Mouse (Mus musculus) urinary bladder, postnatal 4 days (tissue): ENCODE results near the gene Hmgcs1.
"Not testable (repeated sequence)": the region's sequence is repeated elsewhere in the genome, so short reads cannot be mapped to it uniquely, and the experiment has no call there.

ENCODE experiments used
- DNase-seq, 2 experiments: peaks; one replicate each; pipeline ENCODE4 v3.0.0; 2021 to 2022; ENCODE audit warnings: low spot score in 2 of 2

Gene Hmgcs1

DNA sequence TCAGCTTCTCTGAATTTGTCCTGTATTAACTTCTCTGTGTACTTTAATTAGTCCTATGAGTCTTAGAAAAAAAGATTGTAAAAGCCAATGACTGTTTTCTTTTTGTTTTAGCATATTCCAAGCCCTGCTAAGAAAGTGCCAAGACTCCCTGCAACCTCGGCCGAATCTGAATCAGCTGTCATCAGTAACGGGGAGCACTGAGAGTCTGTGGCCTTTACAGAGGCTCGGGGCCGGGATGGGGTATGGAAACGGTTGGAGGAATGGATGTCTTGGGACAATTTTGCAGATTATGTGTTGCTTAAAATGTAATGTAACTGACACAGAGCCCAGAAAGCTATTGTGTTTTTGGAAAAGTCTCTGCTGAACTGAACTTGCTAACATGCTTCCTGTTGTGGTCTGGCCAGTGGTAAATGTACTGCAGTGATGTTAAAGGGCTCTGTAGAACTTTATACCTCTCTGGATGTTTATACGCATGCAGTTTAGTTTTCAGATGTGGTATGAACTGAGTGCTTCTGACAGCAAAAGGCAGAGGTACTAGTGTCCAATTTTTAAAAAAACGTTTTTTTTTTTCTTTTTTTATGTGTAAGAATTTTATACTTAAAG is 16.2 kb downstream of the Hmgcs1 start:
- DNase-seq: not testable (repeated sequence)

DNA sequence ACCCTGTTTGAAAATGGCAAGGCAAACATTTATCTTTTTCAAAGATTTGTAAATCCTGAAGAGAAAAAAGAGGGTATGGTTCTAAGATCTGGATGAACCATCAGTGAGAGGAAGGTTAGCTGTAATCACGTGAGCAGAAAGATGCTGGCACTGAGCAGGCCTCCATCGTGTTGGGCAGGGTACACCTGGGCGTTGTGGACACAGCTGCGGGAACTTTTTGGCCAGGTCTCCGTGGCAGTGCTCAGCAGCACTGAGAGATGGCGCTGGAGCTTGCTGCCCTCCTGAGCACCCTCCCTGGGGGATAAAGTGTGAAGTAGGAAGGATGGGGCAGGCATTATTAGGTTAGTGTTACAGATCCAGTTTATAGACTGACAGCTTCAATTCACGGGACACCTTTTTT is 16.8 kb downstream of the Hmgcs1 start:
- DNase-seq: no peak

DNA sequence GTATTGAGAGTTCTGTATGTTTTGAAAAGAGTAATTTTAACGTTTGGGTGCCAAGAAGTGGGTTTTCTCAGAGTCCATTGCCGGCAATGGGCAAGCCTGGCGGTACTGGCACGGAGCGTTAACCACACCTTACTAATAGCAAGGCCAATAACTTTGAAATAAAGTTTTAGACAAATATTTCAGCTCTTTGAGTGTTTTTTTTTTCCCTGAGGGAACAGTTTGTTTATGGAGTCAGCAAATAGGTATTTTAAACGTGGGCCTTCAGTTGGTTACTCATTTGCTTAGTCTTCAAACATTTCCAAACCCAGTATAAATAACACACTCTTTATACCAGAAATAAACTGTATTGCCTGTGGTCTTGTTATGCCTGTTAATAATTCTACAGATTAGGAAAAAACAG is 17.7 kb downstream of the Hmgcs1 start:
- no peak for DNase-seq

DNA sequence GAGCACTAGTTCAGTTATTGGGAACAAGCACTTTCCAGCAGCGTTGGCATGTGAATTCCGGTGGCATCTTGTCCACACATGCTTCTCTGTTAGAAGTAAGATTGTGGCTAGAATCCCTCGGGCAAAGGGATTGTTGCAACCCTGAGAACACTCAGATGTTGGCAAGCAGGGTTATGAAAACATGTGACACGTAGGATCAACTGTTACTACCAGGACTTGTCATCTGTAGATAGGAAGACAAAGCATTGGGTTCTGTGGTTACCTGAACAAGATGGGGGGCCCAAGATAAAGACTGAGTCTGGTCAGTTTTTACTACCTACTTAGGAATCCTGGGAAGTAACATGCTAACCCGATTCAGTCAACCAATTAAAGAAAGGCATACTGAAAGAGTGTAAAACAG is 18.8 kb downstream of the Hmgcs1 start:
- no peak for DNase-seq

DNA sequence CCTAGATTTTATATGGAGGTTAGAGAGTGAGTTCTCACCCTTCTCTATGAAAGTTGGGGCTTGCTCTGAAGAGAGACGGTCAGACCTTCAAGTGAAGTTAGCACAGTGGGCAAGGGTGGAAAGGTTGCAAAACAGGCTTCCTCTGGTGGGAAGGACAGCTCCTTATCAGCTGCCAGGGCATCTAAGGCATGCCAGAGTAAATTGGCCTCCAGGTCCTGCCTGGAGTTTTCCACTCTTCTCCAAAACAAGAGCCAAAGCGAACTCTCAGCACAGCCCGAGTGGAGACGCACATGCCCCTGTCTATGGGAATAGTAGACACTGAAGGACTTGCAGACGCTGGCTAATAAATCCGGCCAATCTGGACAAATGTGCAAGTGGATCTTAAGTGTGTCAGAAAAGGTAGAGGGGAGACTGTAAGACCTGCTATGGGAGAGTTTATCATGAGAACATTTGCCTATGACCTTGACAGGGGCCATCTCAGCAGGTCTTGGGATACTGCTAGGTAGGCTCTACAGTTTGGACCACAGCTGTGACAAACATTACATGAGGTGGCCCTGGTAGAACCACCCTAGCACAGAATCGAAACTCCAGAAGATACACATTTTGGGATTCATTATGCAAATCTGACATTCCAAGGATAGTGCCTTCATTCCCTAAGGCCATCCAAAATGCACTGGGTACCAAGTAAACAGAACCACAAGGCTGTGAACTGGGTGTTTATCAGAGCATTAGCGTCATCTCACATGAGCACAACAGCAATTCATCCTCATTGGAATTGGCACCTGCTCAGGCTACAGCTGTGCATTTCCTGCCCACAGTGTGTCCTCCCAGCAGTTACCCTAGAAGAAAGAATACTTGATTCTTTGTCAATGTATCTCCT is 19.4 kb downstream of the Hmgcs1 start:
- DNase-seq: no peak

DNA sequence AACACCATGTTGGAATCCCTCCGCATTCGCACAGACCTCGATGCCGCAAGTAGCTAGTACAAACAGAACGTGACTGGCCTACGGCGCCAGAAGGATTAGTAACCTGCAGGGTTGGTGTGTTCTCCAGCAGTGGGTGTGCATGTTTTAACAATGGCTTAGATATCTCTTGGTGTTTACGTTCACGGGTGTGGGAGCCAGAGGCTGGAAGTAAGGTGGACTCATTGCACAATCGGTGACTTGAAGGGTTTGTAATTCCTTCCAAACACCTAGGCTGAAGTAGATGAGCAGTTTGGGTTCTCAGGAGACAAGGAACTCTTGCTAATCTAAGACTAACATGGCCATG is 20.1 kb downstream of the Hmgcs1 start:
- no peak for DNase-seq

DNA sequence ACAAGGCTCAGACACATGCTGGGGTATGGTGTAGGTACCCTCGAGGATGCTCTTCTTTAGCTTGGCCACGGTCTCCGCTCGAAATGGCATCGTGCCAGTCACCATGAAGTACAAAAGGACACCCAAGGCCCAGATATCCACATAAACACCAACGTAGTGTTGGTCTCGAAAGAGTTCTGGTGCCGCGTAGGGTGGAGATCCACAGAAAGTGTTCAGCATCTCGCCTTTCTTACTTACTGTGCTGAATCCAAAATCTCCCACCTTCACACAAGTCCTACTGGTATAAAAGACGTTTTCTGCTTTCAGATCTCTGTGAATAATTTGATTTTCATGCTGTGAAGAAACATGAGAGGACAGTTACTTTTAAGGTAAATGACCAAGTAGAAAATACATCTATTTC is 22.3 kb downstream of the Hmgcs1 start:
- DNase-seq: no peak

DNA sequence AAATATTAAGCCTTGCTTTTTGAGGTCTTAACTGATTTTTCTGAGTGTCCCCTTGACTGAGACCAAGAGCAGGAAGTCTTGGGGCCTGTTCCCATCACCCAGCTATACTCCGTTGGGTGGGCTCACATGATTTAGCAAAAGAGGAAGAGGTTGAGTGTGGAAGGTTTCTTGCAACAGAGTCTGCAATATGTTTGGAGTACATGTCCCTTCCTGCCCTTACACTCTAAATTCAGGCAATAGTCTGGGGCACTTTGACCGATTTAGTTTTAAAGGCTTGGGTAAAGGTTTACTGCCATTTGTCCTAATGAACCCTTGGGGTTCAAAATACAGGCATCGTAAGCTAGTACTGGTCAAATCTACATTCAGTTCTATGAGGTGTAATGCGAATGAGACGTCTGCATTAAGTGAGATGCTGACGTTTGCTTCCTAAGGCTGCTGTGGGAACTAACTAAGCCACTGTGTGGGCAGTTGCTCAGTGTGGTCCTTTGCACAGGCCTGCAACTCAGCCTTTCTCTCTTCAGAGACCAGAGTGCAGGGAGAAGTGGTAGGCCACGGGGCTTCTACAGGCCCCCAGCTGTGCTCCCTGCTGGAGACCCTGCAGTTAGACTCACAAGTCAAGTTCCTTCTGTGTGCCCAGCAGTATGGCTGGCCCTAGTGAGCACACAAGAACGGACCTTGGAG is 23.1 kb downstream of the Hmgcs1 start:
- DNase-seq: no peak

DNA sequence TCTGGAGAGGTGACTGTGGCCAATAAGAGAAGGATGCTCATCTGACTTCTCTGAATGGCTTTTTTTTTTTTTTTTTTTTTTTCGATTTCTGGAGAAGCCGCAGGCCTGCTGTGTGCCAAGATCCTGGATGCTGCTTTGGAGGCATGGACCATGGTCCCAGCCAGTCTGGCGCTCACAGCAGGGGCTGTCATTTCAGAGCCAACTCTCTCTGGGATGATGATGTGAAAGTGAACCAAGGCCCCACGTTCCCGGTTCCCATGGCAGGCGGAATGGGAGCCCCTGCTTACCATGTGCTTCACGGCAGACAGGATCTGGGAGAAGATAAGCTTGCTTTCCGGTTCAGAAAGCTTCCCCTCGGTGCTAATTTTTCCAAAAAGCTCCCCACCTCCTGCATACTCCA is 23.6 kb downstream of the Hmgcs1 start:
- no peak for DNase-seq

DNA sequence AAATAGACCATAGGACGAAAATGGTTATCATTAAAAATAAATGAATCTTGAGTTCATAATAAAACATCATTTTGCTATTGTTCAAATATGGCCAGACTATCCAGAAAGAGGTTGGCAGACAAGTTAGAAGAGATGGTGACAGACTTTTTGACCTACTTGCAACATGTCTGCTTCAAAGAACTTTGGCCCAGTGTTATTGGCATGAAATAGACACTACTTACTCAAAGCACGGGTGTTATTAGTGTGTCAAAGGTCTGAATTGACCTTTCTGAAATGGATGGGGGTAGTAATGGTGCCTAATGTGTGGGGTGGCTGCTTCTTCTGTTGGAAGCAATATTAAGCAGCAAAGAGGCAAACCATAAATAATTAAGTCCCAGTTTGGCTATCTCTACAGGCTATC is 25.9 kb downstream of the Hmgcs1 start:
- DNase-seq: no peak

DNA sequence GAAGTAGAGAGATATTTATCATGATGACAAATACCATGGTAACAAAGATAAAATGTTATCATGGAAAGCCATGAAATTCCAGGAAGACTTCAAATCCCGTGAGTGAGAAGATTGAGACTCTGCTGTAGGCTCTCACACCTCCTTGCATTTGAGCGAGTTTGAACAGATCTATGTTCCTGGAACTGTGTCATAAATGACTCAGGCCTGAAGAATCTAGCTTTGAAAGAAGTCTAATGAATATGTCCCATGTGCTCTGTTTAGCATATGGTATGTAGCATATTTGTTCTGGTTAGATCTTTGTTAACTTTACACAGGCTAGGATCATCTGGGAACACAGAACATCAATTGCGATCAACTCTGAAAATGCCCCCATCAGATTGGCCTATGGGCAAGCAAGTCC is 32.3 kb downstream of the Hmgcs1 start:
- no peak for DNase-seq

DNA sequence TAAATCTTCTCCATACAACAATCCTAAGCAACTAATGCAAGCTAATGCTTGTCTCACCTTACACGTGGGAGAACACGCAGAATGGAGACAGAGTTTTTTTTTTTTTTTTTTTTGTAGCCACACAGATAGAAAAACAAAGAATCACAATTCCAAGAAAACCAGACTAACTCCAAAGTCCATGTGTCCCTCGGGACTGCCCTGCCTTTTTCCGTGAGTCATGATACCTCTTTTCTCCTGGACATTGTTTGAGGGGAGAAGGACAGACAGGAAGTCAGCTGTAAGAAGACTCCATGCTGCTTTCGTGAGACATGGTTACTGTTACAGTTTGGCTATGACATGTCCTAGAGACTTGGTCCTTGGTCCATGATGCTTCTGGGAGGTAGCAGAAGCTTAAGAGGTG is 33.2 kb downstream of the Hmgcs1 start:
- DNase-seq: no peak

DNA sequence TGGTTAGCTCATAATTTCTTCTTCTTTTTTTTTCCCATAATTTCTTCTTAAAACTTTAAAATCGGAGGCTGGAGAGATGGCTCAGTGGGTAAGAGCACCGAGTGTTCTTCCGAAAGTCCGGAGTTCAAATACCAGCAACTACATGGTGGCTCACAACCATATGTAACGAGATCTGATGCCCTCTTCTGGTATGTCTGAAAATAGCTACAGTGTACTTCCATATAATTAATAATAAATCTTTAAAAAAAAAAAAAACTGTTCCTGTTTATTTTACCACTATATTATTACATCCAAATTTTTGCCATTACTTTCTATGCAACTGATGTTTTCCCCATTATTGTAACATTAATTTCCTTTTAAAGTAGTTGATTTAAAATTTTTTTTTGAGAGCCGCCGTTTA is 34.4 kb downstream of the Hmgcs1 start:
- no peak for DNase-seq

DNA sequence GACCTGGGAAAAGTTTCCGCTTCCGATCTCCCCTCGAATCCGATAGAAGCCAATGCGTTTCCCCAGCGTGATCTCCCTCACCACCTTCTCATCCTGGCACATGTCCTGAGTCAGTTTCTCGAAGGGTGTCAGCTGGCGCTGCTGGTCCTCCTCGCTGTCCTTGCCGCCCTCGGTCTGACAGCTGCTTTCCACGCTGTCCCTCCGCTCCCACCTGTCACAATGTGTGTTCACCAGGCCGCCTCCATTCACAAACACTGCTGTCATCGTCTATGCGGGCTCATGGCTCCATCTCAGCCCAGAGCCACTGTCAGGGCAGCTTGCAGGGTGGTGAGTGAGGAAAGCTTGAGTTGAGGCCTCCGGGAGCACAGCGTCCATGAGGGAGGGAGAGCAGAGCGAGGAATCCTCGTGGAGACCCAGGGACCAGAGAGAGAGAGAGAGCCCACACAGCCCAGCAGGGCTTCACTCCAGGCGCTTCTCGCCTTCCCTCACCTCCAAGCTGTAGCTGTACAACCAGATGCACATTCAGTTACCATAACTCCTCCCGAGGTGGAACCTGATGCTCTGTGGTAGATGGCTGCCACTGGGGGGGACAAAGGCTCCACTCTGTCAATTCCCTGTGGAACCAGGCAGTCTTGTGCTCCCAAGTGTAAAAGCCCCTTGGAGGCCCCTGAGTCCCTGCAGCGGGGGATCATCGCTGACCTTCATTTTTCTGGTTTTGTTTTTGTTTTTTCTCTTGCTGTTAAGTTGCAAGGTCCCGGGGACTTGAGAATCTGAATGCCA is 37.6 kb downstream of the Hmgcs1 start:
- DNase-seq: no peak

DNA sequence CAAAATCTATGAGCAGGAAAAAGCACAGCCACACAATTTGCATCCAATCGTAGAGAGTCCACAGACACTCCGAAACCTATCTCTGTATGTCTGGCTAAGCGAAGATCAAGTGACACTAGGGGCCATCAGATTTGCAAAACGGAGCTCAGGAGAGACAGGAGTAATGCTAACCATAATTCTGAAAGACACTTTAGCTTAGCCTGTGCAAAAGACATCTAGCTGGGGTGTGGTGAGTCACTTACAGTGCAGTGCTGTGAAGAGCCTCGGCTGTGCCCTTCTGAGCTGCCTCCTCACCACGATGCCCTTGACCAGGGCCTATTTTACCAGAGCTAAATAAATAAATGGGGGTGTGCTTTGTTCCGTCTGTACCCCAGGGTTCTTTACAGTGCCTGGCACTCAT is 39.2 kb downstream of the Hmgcs1 start:
- DNase-seq: no peak

DNA sequence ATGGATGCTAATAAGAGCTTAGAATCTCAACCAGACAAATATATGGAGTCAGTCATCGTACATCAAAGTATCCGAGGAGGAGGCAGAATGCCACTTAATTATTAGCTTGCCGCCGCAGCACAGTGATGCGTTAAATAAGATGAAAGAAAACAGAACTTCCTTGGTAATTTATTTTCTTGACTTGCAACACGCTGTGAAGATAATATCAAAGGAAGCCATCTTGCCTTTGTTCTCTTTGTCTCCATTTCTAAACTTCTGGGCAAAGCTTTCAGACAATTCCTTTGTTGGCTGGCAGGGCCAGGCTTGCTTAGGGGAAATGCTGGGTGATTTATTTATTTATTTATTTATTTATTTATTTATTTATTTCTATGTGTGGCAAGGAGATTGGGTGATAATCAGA is 41.3 kb downstream of the Hmgcs1 start:
- DNase-seq: no peak

DNA sequence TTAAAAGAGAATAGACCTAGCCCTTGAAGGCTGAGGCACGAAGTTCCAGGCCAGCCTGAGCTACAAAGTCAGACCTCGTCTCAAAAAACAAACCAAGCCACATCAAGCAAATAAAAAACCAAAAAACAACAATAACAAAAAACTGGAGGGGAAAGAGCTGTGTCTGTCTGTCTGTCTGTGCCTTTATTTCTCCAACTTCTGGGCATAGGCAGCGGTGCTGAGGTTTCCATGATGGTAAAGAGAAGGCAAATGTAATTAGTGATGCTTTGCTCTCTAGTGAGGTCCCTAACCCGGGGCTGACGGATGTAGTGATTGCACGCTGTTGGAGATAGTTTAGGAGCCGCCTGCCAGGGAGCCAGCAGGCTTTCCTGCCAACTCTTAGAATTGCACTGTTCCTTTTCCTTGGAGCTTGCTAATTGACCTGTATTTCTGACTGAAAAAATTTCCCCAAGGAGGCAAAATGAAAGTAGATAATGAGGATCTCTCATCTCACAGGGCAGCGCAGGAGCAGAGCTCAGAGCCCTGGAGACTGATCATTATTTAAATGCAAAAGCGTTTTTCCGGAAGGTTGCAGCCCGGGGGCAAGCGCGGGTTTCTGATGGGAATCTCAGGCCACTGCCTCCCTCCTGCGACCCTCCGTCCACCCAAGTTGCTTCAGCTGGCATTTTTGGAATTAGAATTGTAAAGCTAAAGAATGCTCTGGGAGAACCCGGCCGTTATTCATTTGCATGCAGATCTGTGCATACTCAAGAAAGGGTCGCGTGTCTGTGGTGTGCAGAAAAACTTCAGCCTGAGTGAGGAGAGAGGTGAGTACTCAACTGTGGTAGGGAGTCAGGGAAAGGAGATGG is 51.4 kb downstream of the Hmgcs1 start:
- DNase-seq: no peak

DNA sequence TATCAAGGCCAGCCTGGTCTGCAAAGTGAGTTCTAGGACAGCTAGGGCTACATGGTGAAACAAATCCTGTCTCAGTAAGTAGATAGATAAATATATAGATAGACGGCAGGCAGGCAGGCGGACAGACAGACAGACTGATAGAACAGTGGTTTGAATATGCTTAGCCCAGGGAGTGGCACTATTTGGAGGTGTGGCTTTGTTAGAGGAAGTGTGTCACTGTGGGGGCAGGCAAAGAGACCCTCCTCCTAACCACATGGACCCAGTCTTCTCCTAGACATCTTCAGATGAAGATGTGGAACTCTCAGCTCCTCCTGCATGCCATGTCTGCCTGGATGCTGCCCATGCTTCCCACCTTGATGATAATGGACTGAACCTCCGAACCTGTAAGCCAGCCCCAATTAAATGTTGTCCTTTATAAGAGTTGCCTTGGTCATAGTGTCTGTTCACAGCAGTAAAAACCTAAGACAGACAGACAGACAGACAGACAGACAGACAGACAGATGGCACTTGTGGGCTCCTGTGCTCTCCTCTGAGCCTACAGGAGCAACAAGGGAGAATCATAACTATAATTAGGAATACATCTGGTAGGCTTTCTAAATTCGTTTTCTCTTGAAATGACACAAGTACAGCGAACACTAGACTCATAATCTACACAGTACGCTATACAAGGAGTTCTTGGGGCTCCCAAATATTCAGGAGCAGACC is 52.7 kb downstream of the Hmgcs1 start:
- no peak for DNase-seq

DNA sequence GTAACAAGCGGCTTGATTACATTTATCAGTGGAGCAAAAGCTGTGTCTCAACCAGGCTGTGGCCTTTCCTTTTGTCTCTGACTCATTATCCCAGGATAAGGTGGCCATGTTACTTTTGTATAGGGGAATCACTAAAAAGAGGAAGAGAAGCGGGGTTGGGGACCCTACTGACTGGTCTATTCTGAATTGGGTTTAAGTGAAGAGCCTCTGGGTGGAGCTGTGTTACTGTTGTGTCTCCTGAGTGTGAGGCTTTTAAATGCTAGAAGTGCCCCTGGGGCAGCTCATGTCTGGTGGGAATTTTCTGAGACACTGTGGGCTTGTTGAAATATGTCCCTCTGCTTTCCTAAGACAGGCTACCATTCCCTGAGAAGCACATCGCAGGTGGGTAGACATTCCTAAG is 53.3 kb downstream of the Hmgcs1 start:
- no peak for DNase-seq

DNA sequence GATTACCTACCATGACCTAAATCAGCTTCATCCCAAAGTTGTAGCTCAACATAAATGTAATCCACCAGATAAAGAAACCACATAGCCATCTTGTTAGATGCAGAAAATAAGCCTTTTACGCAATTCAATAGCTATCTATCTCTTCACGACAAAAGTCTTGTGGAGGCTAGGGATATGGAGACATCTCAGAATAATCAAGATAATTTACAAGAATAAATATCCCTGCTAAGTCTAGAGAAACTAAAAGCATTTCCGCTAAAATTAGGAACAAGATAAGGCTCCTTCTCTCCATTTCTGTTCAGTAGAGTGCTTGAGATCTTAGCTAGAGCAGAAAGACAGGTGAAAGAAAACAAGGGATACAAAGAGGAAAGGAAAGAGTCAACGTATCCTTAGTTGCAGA is 56.8 kb downstream of the Hmgcs1 start:
- DNase-seq: no peak
